Mouse (Mus musculus) C2C12 (cell line): Measurements from ENCODE around the gene Proca1.

Experiments
- CTCF ChIP-seq: IDR thresholded peaks from one replicate; pipeline ENCODE4 v1.5.1; 2011; ENCODE audit not compliant: control insufficient read depth, insufficient read depth, insufficient read length
- FOSL1 ChIP-seq: IDR thresholded peaks from one replicate; pipeline ENCODE4 v1.8.0; 2011; ENCODE audit warnings: mild to moderate bottlenecking, low read length; ENCODE audit not compliant: poor library complexity, insufficient read depth, severe bottlenecking
- MAX ChIP-seq: IDR thresholded peaks from one replicate; pipeline ENCODE4 v1.6.1; 2011; ENCODE audit warnings: mild to moderate bottlenecking, control low read depth
- MYOG ChIP-seq: IDR thresholded peaks from one replicate; pipeline ENCODE4 v1.6.1; 2011; ENCODE audit not compliant: control insufficient read depth, insufficient read length; ENCODE audit errors: extremely low read depth
- USF1 ChIP-seq: IDR thresholded peaks from one replicate; pipeline ENCODE4 v1.6.1; 2011; ENCODE audit warnings: low read depth, mild to moderate bottlenecking, control low read depth, moderate library complexity

- TF ChIP-seq CTCF: no peak
- TF ChIP-seq MAX: no peak
- TF ChIP-seq MYOG: no peak
- no peak for TF ChIP-seq FOSL1
- no peak for TF ChIP-seq USF1
These were observed 54.5 kb downstream of the Proca1 start for GRCm38 (mm10) chr11:78247727-78248140.
